Mouse (Mus musculus): ENCODE results near the gene Plcl1. TPM values are rescaled to one million over a fixed set of nuclear protein-coding genes. Genes with fewer than 3 reads are reported as not detected.
"Not testable (repeated sequence)": the region's sequence is repeated elsewhere in the genome, so short reads cannot be mapped to it uniquely, and the experiment has no call there.

Gene Plcl1
- polyA plus RNA-seq, 1 experiment = 0.21 TPM

DNA sequence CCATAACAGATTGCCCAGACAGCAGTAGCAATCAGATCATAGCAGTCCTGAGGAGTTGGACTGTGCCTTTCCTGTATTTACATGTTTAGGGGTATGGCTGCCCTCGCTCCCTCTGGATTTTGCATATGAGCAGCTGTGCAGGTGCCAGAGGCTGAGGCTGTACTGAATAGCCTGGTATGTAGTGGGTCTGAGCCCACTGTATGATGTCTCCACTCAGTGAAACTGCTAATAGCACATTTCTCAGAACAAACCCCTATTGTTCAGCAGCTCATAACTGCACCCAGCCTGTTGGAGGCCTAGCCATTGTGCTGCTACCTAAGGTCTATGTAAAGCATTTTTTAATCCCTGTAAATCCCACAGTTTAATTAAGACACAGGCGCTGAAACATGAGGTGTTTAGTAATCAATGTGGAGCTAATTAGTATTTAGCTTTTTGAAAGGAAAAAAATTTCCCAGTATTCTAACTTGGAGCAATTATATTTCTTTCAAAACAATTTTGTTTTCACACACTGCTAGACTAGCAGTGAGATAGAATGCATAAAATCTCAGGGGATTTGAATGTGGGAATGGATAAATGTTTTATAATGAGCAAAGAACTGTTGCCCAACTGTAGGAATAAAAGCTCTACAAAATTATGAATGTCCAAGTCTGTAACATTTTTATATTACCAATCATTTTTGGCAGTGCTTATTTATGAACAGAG, 95.4 kb downstream of the Plcl1 start:
- H3K4me1 ChIP-seq (ENCODE audit: control insufficient read depth, insufficient read depth, low read length) = no peaks in the 10 kb centered on the region
- TF ChIP-seq POLR2A (IDR thresholded peaks at IDR 0.05; ENCODE audit: control insufficient read depth, low read depth, low read length) = no peak
- TF ChIP-seq CTCF (IDR thresholded peaks at IDR 0.05; ENCODE audit: control insufficient read depth, insufficient read depth, insufficient replicate concordance, low read depth, low read length) = no peak
- H3K4me3 ChIP-seq (ENCODE audit: control insufficient read depth, low read depth, low read length) = no peak overlapping the region
- H3K36me3 ChIP-seq (ENCODE audit: control insufficient read depth, insufficient read depth, low read length) = no peaks in the 10 kb centered on the region
- H3K27ac ChIP-seq (ENCODE audit: control insufficient read depth, insufficient read depth, low read depth, low read length) = no peak overlapping the region
- H3K27me3 ChIP-seq (ENCODE audit: control insufficient read depth, insufficient read depth, low read length) = no peaks in the 10 kb centered on the region

DNA sequence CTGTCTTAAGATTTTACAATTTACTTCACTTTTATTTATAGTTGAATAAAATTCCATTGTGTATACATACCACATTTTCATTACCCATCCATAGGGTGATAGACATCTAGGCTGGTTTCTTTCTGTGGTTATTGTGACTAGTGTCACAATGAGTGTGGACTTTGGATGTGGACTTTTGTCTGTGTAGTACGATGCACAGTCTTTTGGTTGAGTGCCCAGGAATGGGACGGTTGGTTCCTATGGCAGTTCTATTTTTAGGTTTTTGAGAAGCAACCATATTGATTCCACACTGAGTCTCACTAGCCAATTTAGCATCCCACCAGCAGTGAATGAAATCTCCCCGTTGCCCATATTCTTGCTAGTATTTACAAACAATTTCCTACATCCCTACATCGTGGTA, 100.1 kb downstream of the Plcl1 start:
- Histone ChIP-seq H3K27me3 (ENCODE audit: control insufficient read depth, insufficient read depth, low read length) (no peaks in the 10 kb centered on the region), H3K4me1 (ENCODE audit: control insufficient read depth, insufficient read depth, low read length) (no peaks in the 10 kb centered on the region), H3K36me3 (ENCODE audit: control insufficient read depth, insufficient read depth, low read length) (no peaks in the 10 kb centered on the region), H3K27ac (ENCODE audit: control insufficient read depth, insufficient read depth, low read depth, low read length) (no peak overlapping the region), H3K4me3 (ENCODE audit: control insufficient read depth, low read depth, low read length) (no peak overlapping the region)
- TF ChIP-seq POLR2A (IDR thresholded peaks at IDR 0.05; ENCODE audit: control insufficient read depth, low read depth, low read length) (no peak), CTCF (IDR thresholded peaks at IDR 0.05; ENCODE audit: control insufficient read depth, insufficient read depth, insufficient replicate concordance, low read depth, low read length) (no peak)

DNA sequence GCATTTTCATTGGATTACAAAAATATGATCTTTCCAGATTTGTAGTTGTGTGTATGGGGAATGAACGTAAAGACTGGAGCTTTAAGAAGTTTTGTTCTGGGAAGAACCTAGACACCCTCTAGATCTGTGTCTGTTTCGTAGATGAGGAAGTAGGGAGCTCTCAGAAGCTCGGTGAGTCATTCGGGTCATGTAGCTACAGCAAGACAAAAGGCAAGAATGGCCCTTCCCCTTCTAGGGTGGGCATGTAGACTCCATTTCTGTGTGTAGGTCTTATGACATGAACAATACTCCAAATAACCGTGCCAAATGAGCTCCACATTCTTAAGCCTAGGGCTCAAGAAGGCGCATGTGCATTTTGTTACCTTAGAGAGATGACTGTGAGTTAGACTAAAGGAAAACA, 101.3 kb downstream of the Plcl1 start:
- TF ChIP-seq CTCF (IDR thresholded peaks at IDR 0.05; ENCODE audit: control insufficient read depth, insufficient read depth, insufficient replicate concordance, low read depth, low read length) (no peak), POLR2A (IDR thresholded peaks at IDR 0.05; ENCODE audit: control insufficient read depth, low read depth, low read length) (no peak)
- H3K4me1 ChIP-seq (ENCODE audit: control insufficient read depth, insufficient read depth, low read length) = no peaks in the 10 kb centered on the region

DNA sequence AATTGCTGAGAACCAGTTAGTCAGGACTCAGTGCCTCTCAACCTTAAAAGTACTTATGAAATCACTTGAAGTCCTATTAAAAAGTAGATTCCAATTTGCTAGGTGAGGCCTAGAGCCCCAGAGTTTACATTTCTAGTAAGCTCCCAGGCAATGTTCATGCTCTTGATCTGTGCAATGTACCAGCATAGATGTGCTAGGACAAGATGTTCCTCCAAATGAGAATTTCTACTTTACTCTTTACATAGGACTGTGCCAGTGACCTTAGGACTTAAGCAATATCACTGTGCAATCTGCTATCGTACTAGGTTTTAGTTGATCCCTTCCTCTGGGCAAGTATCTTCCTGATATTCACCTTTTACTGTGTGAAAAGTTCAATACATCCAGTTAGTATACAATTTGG, 103.9 kb downstream of the Plcl1 start:
- H3K27me3 ChIP-seq (ENCODE audit: control insufficient read depth, insufficient read depth, low read length) = no peaks in the 10 kb centered on the region
- no peak for TF ChIP-seq POLR2A (IDR thresholded peaks at IDR 0.05; ENCODE audit: control insufficient read depth, low read depth, low read length)
- TF ChIP-seq CTCF (IDR thresholded peaks at IDR 0.05; ENCODE audit: control insufficient read depth, insufficient read depth, insufficient replicate concordance, low read depth, low read length) = no peak
- no peaks in the 10 kb centered on the region for H3K36me3 ChIP-seq (ENCODE audit: control insufficient read depth, insufficient read depth, low read length)
- no peak overlapping the region for H3K27ac ChIP-seq (ENCODE audit: control insufficient read depth, insufficient read depth, low read depth, low read length)
- no peak overlapping the region for H3K4me3 ChIP-seq (ENCODE audit: control insufficient read depth, low read depth, low read length)
- H3K4me1 ChIP-seq (ENCODE audit: control insufficient read depth, insufficient read depth, low read length) = no peaks in the 10 kb centered on the region

More for the DNA sequence above, 101.3 kb downstream of the Plcl1 start:
- H3K27me3 ChIP-seq (ENCODE audit: control insufficient read depth, insufficient read depth, low read length) = no peaks in the 10 kb centered on the region
- no peak overlapping the region for H3K27ac ChIP-seq (ENCODE audit: control insufficient read depth, insufficient read depth, low read depth, low read length)
- H3K4me3 ChIP-seq (ENCODE audit: control insufficient read depth, low read depth, low read length) = no peak overlapping the region
- H3K36me3 ChIP-seq (ENCODE audit: control insufficient read depth, insufficient read depth, low read length) = no peaks in the 10 kb centered on the region

DNA sequence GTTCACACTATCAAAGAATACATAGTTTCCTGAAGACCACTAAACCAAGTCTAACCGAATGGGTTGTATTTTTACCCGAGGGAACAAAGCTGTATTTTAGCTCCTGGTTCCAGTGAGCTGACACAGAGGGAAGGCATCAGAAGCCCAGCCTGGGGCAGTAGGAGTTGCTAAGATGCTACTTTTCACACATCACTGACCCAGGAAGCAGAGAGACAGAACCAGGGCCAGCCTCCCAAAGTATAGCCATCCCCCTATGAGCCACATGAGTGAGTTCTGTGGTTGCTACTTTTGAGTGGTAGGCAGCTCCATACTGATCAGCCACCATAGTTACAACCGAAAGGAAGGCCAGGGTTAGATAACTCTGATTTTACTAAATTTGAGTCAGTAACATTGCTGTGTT, 106.4 kb downstream of the Plcl1 start:
- Histone ChIP-seq H3K36me3 (ENCODE audit: control insufficient read depth, insufficient read depth, low read length) (no peaks in the 10 kb centered on the region), H3K4me1 (ENCODE audit: control insufficient read depth, insufficient read depth, low read length) (no peaks in the 10 kb centered on the region), H3K27ac (ENCODE audit: control insufficient read depth, insufficient read depth, low read depth, low read length) (no peak overlapping the region), H3K4me3 (ENCODE audit: control insufficient read depth, low read depth, low read length) (no peak overlapping the region), H3K27me3 (ENCODE audit: control insufficient read depth, insufficient read depth, low read length) (no peaks in the 10 kb centered on the region)
- TF ChIP-seq CTCF (IDR thresholded peaks at IDR 0.05; ENCODE audit: control insufficient read depth, insufficient read depth, insufficient replicate concordance, low read depth, low read length) (no peak), POLR2A (IDR thresholded peaks at IDR 0.05; ENCODE audit: control insufficient read depth, low read depth, low read length) (no peak)

DNA sequence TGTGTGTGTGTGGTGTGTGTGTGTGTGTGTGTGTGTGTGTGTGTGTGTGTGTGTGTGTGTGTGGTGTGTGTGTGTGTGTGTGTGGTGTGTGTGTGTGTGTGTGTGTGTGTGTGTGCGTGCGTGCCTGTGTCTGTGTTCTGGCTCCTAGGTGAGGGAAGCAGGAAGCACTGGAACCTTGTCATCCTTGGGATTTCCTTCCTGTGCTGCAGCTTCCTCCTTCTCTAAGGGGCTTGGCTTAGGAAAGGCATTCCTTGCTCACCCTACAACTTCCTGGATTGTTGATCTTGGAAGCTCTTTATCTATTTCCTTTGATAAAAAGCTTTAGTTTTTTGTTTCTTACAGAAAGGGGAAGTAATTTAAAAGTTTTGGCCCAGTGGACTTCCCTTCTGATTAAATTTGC, 107.1 kb downstream of the Plcl1 start:
- not testable (repeated sequence) for H3K36me3 ChIP-seq (ENCODE audit: control insufficient read depth, insufficient read depth, low read length); H3K27me3 ChIP-seq (ENCODE audit: control insufficient read depth, insufficient read depth, low read length)

DNA sequence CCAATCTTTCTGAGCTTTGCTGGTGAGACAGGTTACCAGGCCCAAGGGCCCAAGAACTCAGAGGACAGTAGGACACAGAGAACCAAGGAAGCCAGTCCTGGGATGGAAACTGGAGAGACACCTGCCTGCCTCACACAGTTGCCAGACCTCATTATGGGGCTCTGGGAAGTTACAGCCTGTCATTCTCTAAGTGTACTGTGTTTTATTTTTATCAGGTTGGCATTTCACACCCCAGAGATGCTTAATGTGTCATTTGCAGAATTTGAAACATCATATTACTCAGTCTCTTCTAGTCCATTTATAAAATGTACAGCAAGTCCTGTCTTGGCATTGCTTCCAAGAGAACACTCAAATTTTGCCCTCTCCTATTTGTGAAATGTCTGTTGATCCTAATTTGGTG, 111.5 kb downstream of the Plcl1 start:
- Histone ChIP-seq H3K36me3 (ENCODE audit: control insufficient read depth, insufficient read depth, low read length) (no peaks in the 10 kb centered on the region), H3K4me1 (ENCODE audit: control insufficient read depth, insufficient read depth, low read length) (no peaks in the 10 kb centered on the region), H3K4me3 (ENCODE audit: control insufficient read depth, low read depth, low read length) (no peak overlapping the region), H3K27ac (ENCODE audit: control insufficient read depth, insufficient read depth, low read depth, low read length) (no peak overlapping the region), H3K27me3 (ENCODE audit: control insufficient read depth, insufficient read depth, low read length) (no peaks in the 10 kb centered on the region)
- TF ChIP-seq POLR2A (IDR thresholded peaks at IDR 0.05; ENCODE audit: control insufficient read depth, low read depth, low read length) (no peak), CTCF (IDR thresholded peaks at IDR 0.05; ENCODE audit: control insufficient read depth, insufficient read depth, insufficient replicate concordance, low read depth, low read length) (no peak)

More for the DNA sequence above, 107.1 kb downstream of the Plcl1 start:
- not testable (repeated sequence) for H3K4me1 ChIP-seq (ENCODE audit: control insufficient read depth, insufficient read depth, low read length); H3K27ac ChIP-seq (ENCODE audit: control insufficient read depth, insufficient read depth, low read depth, low read length); H3K4me3 ChIP-seq (ENCODE audit: control insufficient read depth, low read depth, low read length)

DNA sequence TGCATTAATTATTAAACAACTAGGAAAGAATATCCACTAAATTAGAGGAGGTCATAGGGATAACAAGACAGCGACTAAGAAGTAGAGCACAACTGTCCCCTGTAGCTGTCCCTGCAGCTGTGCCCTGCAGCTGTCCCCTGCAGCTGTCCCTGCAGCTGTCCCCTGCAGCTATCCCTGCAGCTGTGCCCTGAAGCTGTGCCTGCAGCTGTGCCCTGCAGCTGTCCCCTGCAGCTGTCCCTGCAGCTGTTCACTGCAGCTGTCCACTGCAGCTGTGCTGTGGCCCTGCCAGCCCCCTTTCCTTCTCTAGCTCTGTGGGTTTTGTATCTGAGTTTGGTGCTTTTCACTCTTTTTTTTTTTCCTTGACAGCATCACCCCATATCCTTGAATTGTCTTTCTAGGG, 118.2 kb downstream of the Plcl1 start:
- TF ChIP-seq CTCF (IDR thresholded peaks at IDR 0.05; ENCODE audit: control insufficient read depth, insufficient read depth, insufficient replicate concordance, low read depth, low read length) = no peak
- no peak for TF ChIP-seq POLR2A (IDR thresholded peaks at IDR 0.05; ENCODE audit: control insufficient read depth, low read depth, low read length)
- H3K36me3 ChIP-seq (ENCODE audit: control insufficient read depth, insufficient read depth, low read length) = no peaks in the 10 kb centered on the region
- no peak overlapping the region for H3K4me3 ChIP-seq (ENCODE audit: control insufficient read depth, low read depth, low read length)
- no peaks in the 10 kb centered on the region for H3K27me3 ChIP-seq (ENCODE audit: control insufficient read depth, insufficient read depth, low read length)
- H3K4me1 ChIP-seq (ENCODE audit: control insufficient read depth, insufficient read depth, low read length) = peaks cover 3% of the 10 kb centered on the region
- no peak overlapping the region for H3K27ac ChIP-seq (ENCODE audit: control insufficient read depth, insufficient read depth, low read depth, low read length)

All from testis, adult 2 months (tissue).